Mouse (Mus musculus): Measurements from ENCODE around the gene Dap. TPM values are rescaled to one million over a fixed set of nuclear protein-coding genes. Genes with fewer than 3 reads are reported as not detected.
A peak's percentile ranks its signal among the peaks of the same experiment; 100 is the strongest.

Gene Dap
- polyA plus RNA-seq, 1 experiment from 2014 or later: 41.9 TPM

GRCm38 (mm10) chr15:31243260-31243659, 19.1 kb downstream of the Dap start:
- Histone ChIP-seq H3K36me3 (peaks cover 10% of the 10 kb centered on the region), H3K27me3 (ENCODE audit: insufficient read depth, poor library complexity, severe bottlenecking) (no peaks in the 10 kb centered on the region), H3K4me3 (no peak overlapping the region), H3K9me3 (no peaks in the 10 kb centered on the region; the same call in 1 of the 2 replicates), H3K27ac (no peak overlapping the region), H3K4me1 (replicated peaks) (peaks cover 14% of the 10 kb centered on the region)
- WGBS: 91% methylated on average over 10 of the region's 10 CpGs
- no peak for DNase-seq (ENCODE audit: low spot score)

- no peaks in the 10 kb centered on the region for H3K27me3 ChIP-seq (ENCODE audit: insufficient read depth, poor library complexity, severe bottlenecking)
- peaks cover 10% of the 10 kb centered on the region for H3K36me3 ChIP-seq
- WGBS: 96% methylated on average over 17 of the region's 17 CpGs
- no peak overlapping the region for H3K27ac ChIP-seq
- H3K4me3 ChIP-seq: no peak overlapping the region
- peaks cover 18% of the 10 kb centered on the region for H3K4me1 ChIP-seq (replicated peaks)
- H3K9me3 ChIP-seq: no peaks in the 10 kb centered on the region; the same call in 1 of the 2 replicates
- DNase-seq (ENCODE audit: low spot score): no peak
Measured at GRCm38 (mm10) chr15:31244696-31245445, 20.8 kb downstream of the Dap start.

- Histone ChIP-seq H3K9me3 (no peaks in the 10 kb centered on the region; the same call in 1 of the 2 replicates), H3K36me3 (peaks cover 8% of the 10 kb centered on the region), H3K4me3 (no peak overlapping the region), H3K4me1 (replicated peaks) (peaks cover 25% of the 10 kb centered on the region), H3K27ac (no peak overlapping the region), H3K27me3 (ENCODE audit: insufficient read depth, poor library complexity, severe bottlenecking) (no peaks in the 10 kb centered on the region)
- DNase-seq (ENCODE audit: low spot score): no peak
- 74% methylated on average over 9 of the region's 9 CpGs for WGBS
Measured at GRCm38 (mm10) chr15:31245934-31246333, 21.8 kb downstream of the Dap start.

GRCm38 (mm10) chr15:31247035-31247434, 22.9 kb downstream of the Dap start:
- Histone ChIP-seq H3K27ac (peak overlapping the region; percentile 13; the same call in 1 of the 2 replicates), H3K4me3 (no peak overlapping the region), H3K36me3 (peaks cover 3% of the 10 kb centered on the region; the same call in 1 of the 2 replicates), H3K9me3 (no peaks in the 10 kb centered on the region), H3K4me1 (replicated peaks) (peaks cover 25% of the 10 kb centered on the region), H3K27me3 (ENCODE audit: insufficient read depth, poor library complexity, severe bottlenecking) (no peaks in the 10 kb centered on the region)
- 52% methylated on average over 9 of the region's 9 CpGs for WGBS
- no peak for DNase-seq (ENCODE audit: low spot score)

GRCm38 (mm10) chr15:31248882-31249281, 24.8 kb downstream of the Dap start:
- Histone ChIP-seq H3K4me1 (replicated peaks) (peaks cover 27% of the 10 kb centered on the region), H3K36me3 (no peaks in the 10 kb centered on the region), H3K27me3 (ENCODE audit: insufficient read depth, poor library complexity, severe bottlenecking) (no peaks in the 10 kb centered on the region), H3K9me3 (no peaks in the 10 kb centered on the region), H3K4me3 (no peak overlapping the region), H3K27ac (no peak overlapping the region)
- no peak for DNase-seq (ENCODE audit: low spot score)
- WGBS: 72% methylated on average over 7 of the region's 7 CpGs

GRCm38 (mm10) chr15:31250027-31250426, 25.9 kb downstream of the Dap start:
- H3K4me1 ChIP-seq (replicated peaks): peaks cover 27% of the 10 kb centered on the region
- WGBS: 85% methylated on average over 2 of the region's 2 CpGs
- H3K36me3 ChIP-seq: no peaks in the 10 kb centered on the region
- H3K9me3 ChIP-seq: no peaks in the 10 kb centered on the region
- no peaks in the 10 kb centered on the region for H3K27me3 ChIP-seq (ENCODE audit: insufficient read depth, poor library complexity, severe bottlenecking)
- no peak overlapping the region for H3K4me3 ChIP-seq
- H3K27ac ChIP-seq: no peak overlapping the region
- DNase-seq (ENCODE audit: low spot score): no peak

GRCm38 (mm10) chr15:31250676-31251075, 26.6 kb downstream of the Dap start:
- no peak overlapping the region for H3K27ac ChIP-seq
- no peak for DNase-seq (ENCODE audit: low spot score)
- 75% methylated on average over 3 of the region's 3 CpGs for WGBS

GRCm38 (mm10) chr15:31251189-31251588, 27.1 kb downstream of the Dap start:
- no peaks in the 10 kb centered on the region for H3K9me3 ChIP-seq
- 91% methylated on average over 6 of the region's 6 CpGs for WGBS
- H3K27ac ChIP-seq: no peak overlapping the region
- no peaks in the 10 kb centered on the region for H3K27me3 ChIP-seq (ENCODE audit: insufficient read depth, poor library complexity, severe bottlenecking)
- H3K4me1 ChIP-seq (replicated peaks): peaks cover 27% of the 10 kb centered on the region
- no peaks in the 10 kb centered on the region for H3K36me3 ChIP-seq
- no peak for DNase-seq (ENCODE audit: low spot score)
- no peak overlapping the region for H3K4me3 ChIP-seq

More at GRCm38 (mm10) chr15:31250676-31251075, 26.6 kb downstream of the Dap start:
- Histone ChIP-seq H3K36me3 (no peaks in the 10 kb centered on the region), H3K9me3 (no peaks in the 10 kb centered on the region), H3K4me3 (no peak overlapping the region), H3K4me1 (replicated peaks) (peaks cover 27% of the 10 kb centered on the region), H3K27me3 (ENCODE audit: insufficient read depth, poor library complexity, severe bottlenecking) (no peaks in the 10 kb centered on the region)

- WGBS: 90% methylated on average over 16 of the region's 16 CpGs
- Histone ChIP-seq H3K27ac (no peak overlapping the region), H3K4me1 (replicated peaks) (peaks cover 17% of the 10 kb centered on the region; the same call in 1 of the 2 replicates), H3K9me3 (no peaks in the 10 kb centered on the region), H3K4me3 (no peak overlapping the region), H3K27me3 (ENCODE audit: insufficient read depth, poor library complexity, severe bottlenecking) (no peaks in the 10 kb centered on the region), H3K36me3 (no peaks in the 10 kb centered on the region)
- DNase-seq (ENCODE audit: low spot score): no peak
Measured at GRCm38 (mm10) chr15:31252590-31253311, 28.6 kb downstream of the Dap start.

- H3K27ac ChIP-seq: no peak overlapping the region
- no peaks in the 10 kb centered on the region for H3K27me3 ChIP-seq (ENCODE audit: insufficient read depth, poor library complexity, severe bottlenecking)
- H3K4me3 ChIP-seq: no peak overlapping the region
- 71% methylated on average over 8 of the region's 8 CpGs for WGBS
- no peaks in the 10 kb centered on the region for H3K9me3 ChIP-seq
- H3K36me3 ChIP-seq: no peaks in the 10 kb centered on the region
- peaks cover 12% of the 10 kb centered on the region for H3K4me1 ChIP-seq (replicated peaks)
- no peak for DNase-seq (ENCODE audit: low spot score)
Measured at GRCm38 (mm10) chr15:31253380-31253779, 29.3 kb downstream of the Dap start.

GRCm38 (mm10) chr15:31253963-31254362, 29.8 kb downstream of the Dap start:
- Histone ChIP-seq H3K36me3 (no peaks in the 10 kb centered on the region), H3K4me1 (replicated peaks) (peaks cover 9% of the 10 kb centered on the region), H3K27ac (no peak overlapping the region), H3K27me3 (ENCODE audit: insufficient read depth, poor library complexity, severe bottlenecking) (no peaks in the 10 kb centered on the region), H3K9me3 (no peaks in the 10 kb centered on the region), H3K4me3 (no peak overlapping the region)
- 84% methylated on average over 4 of the region's 4 CpGs for WGBS
- no peak for DNase-seq (ENCODE audit: low spot score)

- DNase-seq (ENCODE audit: low spot score): no peak
- 85% methylated on average over 9 of the region's 9 CpGs for WGBS
Measured at GRCm38 (mm10) chr15:31254939-31255535, 30.9 kb downstream of the Dap start.

GRCm38 (mm10) chr15:31255762-31256161, 31.6 kb downstream of the Dap start:
- no peaks in the 10 kb centered on the region for H3K9me3 ChIP-seq
- H3K4me1 ChIP-seq (replicated peaks): peaks cover 6% of the 10 kb centered on the region
- no peak for DNase-seq (ENCODE audit: low spot score)
- H3K4me3 ChIP-seq: no peak overlapping the region
- WGBS: 82% methylated on average over 6 of the region's 6 CpGs
- no peaks in the 10 kb centered on the region for H3K36me3 ChIP-seq
- H3K27me3 ChIP-seq (ENCODE audit: insufficient read depth, poor library complexity, severe bottlenecking): no peaks in the 10 kb centered on the region
- H3K27ac ChIP-seq: no peak overlapping the region

More at GRCm38 (mm10) chr15:31254939-31255535, 30.9 kb downstream of the Dap start:
- Histone ChIP-seq H3K27me3 (ENCODE audit: insufficient read depth, poor library complexity, severe bottlenecking) (no peaks in the 10 kb centered on the region), H3K4me3 (no peak overlapping the region), H3K9me3 (no peaks in the 10 kb centered on the region), H3K36me3 (no peaks in the 10 kb centered on the region), H3K27ac (no peak overlapping the region), H3K4me1 (replicated peaks) (peaks cover 9% of the 10 kb centered on the region)
